Mouse (Mus musculus) spleen, adult 2 months (tissue): ENCODE results near the gene Tigit. TPM values are rescaled to one million over a fixed set of nuclear protein-coding genes. Genes with fewer than 3 reads are reported as not detected.

Source experiments
- DNase-seq, 2 experiments: peaks; one replicate each; pipeline versions ENCODE4 v3.0.0 to v3.0.0-alpha.2; 2012 to 2021; ENCODE audit warnings: low spot score in 2 of 2, low read depth in 1 of 2
- H3K27ac ChIP-seq: fragments of 200-500 bp; 2 replicates; pipeline ENCODE4 v1.5.1; 2012; ENCODE audit warnings: low read length, inconsistent platforms; ENCODE audit not compliant: insufficient read depth
- H3K27me3 ChIP-seq: fragments of 200-500 bp; 2 replicates; pipeline ENCODE4 v1.6.1; 2012; ENCODE audit warnings: mild to moderate bottlenecking, moderate library complexity, low read length, inconsistent platforms; ENCODE audit not compliant: control insufficient read depth, insufficient read depth
- H3K36me3 ChIP-seq: fragments of 200-500 bp; 2 replicates; pipeline ENCODE4 v1.6.1; 2012; ENCODE audit warnings: mild to moderate bottlenecking, low read length, inconsistent platforms; ENCODE audit not compliant: control insufficient read depth, insufficient read depth
- H3K4me1 ChIP-seq: fragments of 200-500 bp; 2 replicates; pipeline ENCODE4 v1.6.1; 2011; ENCODE audit warnings: inconsistent platforms; ENCODE audit not compliant: control insufficient read depth, insufficient read depth, insufficient read length
- H3K4me3 ChIP-seq: fragments of 200-500 bp; 2 replicates; pipeline ENCODE4 v1.5.1; 2011; ENCODE audit warnings: mild to moderate bottlenecking, inconsistent platforms; ENCODE audit not compliant: insufficient read depth, insufficient read length; ENCODE audit errors: extremely low read depth
- CTCF ChIP-seq: fragments of 200-500 bp; IDR thresholded peaks from 2 replicates; pipeline ENCODE4 v1.5.1; 2011; ENCODE audit warnings: mild to moderate bottlenecking, inconsistent platforms; ENCODE audit not compliant: insufficient read depth, insufficient read length, insufficient replicate concordance; ENCODE audit errors: extremely low read depth
- POLR2A ChIP-seq: fragments of 200-500 bp; IDR thresholded peaks from 2 replicates; pipeline ENCODE4 v1.6.1; 2011; ENCODE audit warnings: low read depth, low read length, inconsistent platforms
- WGBS: fragments of 180-500 bp; shearing (Covaris S2); methylation state at CpG from one replicate; pipeline ENCODE4 v1.1.7; 2018; 5-methylcytosine and 5-hydroxymethylcytosine counted together
- polyA plus RNA-seq: library from polyadenylated mRNA; depleted of rRNA; stranded (reverse); fragments of >200 nt; gene quantifications from 2 replicates; pipeline ENCODE4 v1.2.3, GENCODE M21; 2012

Gene Tigit
- polyA plus RNA-seq, 1 experiment, result 5.3 TPM

DNA sequence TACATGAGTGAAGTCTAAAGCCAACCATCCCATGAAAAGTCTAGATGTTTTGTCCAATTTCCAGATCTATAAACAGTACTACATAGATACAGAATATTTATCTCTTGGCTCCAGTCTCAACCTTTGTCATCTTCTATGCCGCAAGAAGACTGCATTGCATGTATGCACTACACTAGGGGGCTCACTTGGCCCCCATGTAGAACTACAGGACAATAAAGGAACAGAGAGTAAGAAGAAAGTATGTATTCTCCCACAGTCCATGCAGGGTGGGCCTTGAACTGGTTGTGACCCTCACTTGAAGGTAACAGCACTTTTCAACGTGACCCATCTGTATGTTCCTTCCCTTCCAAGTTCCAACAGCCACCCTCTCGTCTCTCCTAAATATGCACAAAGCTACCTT, 9.7 kb downstream of the Tigit start:
- no peak overlapping the region for H3K4me3 ChIP-seq
- H3K4me1 ChIP-seq, result peaks cover 12% of the 10 kb centered on the region
- DNase-seq, result no peak
- no peaks in the 10 kb centered on the region for H3K36me3 ChIP-seq
- TF ChIP-seq POLR2A, result no peak
- no peak for TF ChIP-seq CTCF
- no peak overlapping the region for H3K27ac ChIP-seq
- no peaks in the 10 kb centered on the region for H3K27me3 ChIP-seq
- WGBS, result 71% methylated on average over 3 of the region's 3 CpGs

DNA sequence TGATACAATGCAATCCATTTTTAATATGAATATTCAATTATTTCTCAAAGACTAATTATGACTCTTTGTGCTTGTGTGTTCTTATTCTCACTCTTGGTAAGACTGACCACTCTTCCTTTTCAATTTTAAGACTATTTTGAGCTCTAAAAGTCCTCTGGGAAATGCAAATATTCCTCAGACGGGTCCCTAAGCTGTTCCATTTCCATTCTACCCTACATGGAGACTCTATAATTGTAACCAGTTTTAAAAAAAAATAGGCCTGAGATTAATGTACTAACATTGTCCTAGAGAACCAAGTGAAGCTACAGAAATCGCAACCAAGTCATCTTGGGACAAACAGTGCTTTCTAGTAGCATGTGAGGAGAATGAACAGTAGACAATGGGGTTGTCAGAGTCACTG, 10.7 kb downstream of the Tigit start:
- 73% methylated on average over 2 of the region's 2 CpGs for WGBS
- no peaks in the 10 kb centered on the region for H3K36me3 ChIP-seq

DNA sequence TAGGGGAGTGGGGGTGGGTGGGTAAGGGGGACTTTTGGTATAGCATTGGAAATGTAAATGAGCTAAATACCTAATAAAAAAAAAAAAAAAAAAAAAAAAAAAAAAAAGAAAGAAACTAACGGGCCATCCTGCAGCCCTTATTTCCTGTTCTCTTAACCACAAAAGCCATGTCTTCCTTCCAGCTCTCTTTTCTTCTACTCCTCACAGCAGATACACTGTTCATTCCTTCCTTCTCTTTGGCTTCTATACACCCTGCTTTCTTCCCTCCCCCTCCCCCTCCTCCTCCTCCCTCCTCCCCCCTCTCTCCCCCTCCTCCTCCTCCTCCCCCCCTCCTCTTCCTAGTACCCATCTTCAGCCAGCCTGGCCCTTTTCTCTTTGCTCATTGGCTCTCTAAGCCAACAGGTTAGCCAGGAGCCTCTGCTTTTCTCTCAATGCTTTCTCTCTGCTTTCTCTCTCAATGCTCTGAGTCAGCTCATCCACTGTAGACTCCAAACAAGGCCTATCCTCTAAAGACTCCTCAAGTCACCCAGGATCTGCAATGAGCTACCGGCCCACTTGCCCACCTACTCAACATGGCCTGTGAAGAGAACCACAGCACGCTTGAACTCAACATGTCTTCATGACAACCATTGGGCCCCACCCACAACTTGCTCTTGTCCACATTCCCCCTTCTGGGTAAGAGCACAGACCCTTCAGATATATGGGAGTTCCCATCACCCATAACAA, 13.4 kb downstream of the Tigit start:
- H3K4me1 ChIP-seq, result peaks cover 12% of the 10 kb centered on the region
- TF ChIP-seq CTCF (no peak), POLR2A (no peak)
- no peak for DNase-seq
- no peaks in the 10 kb centered on the region for H3K36me3 ChIP-seq
- 63% methylated on average over 3 of the region's 3 CpGs for WGBS
- no peaks in the 10 kb centered on the region for H3K27me3 ChIP-seq
- no peak overlapping the region for H3K4me3 ChIP-seq
- no peak overlapping the region for H3K27ac ChIP-seq

More for the DNA sequence above, 10.7 kb downstream of the Tigit start:
- TF ChIP-seq POLR2A (no peak), CTCF (no peak)
- DNase-seq, result no peak
- Histone ChIP-seq H3K27ac (no peak overlapping the region), H3K27me3 (no peaks in the 10 kb centered on the region), H3K4me1 (peaks cover 12% of the 10 kb centered on the region), H3K4me3 (no peak overlapping the region)

GRCm38 (mm10) chr16:43647641-43648040, 16.3 kb downstream of the Tigit start:
- no peak overlapping the region for H3K4me3 ChIP-seq
- WGBS, result 88% methylated on average over 1 of the region's 1 CpGs
- TF ChIP-seq POLR2A (no peak), CTCF (no peak)
- H3K36me3 ChIP-seq, result no peaks in the 10 kb centered on the region
- H3K4me1 ChIP-seq, result peaks cover 3% of the 10 kb centered on the region; the same call in 1 of the 2 replicates
- no peak for DNase-seq
- H3K27me3 ChIP-seq, result no peaks in the 10 kb centered on the region
- H3K27ac ChIP-seq, result no peak overlapping the region

DNA sequence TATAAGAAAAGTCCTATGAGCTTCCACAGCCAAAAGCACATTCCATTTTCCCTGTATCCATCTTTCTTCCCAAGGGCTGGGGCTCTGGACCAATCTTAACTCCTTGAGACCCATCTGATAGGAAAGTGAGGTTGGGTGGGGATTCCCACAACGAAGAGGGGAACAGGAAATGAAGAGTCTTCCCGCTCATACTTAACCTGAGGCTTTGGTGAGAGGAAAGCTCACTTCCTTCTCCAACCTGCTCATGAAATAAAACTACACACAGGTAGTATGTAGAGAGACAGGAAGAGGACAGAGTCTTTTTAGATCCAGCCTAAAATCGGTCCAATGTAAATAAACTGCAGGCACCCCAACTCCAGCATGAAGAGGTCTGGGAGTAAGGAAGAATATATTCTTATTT, 17.0 kb downstream of the Tigit start:
- WGBS, result 46% methylated on average over 3 of the region's 3 CpGs
- H3K36me3 ChIP-seq, result no peaks in the 10 kb centered on the region

GRCm38 (mm10) chr16:43645879-43646278, 18.1 kb downstream of the Tigit start:
- TF ChIP-seq CTCF, result no peak
- TF ChIP-seq POLR2A, result no peak
- no peaks in the 10 kb centered on the region for H3K27me3 ChIP-seq
- DNase-seq, result no peak
- no peaks in the 10 kb centered on the region for H3K36me3 ChIP-seq
- 92% methylated on average over 4 of the region's 4 CpGs for WGBS
- H3K4me3 ChIP-seq, result no peak overlapping the region
- H3K27ac ChIP-seq, result no peak overlapping the region
- peaks cover 3% of the 10 kb centered on the region; the same call in 1 of the 2 replicates for H3K4me1 ChIP-seq

More for the DNA sequence above, 17.0 kb downstream of the Tigit start:
- Histone ChIP-seq H3K4me3 (no peak overlapping the region), H3K4me1 (peaks cover 3% of the 10 kb centered on the region; the same call in 1 of the 2 replicates), H3K27me3 (no peaks in the 10 kb centered on the region), H3K27ac (no peak overlapping the region)
- TF ChIP-seq CTCF (no peak), POLR2A (no peak)
- DNase-seq, result no peak

- no peak for DNase-seq
- WGBS, result 88% methylated on average over 8 of the region's 8 CpGs
Observed at GRCm38 (mm10) chr16:43641230-43641629, 22.7 kb downstream of the Tigit start.

More at GRCm38 (mm10) chr16:43641230-43641629, 22.7 kb downstream of the Tigit start:
- no peaks in the 10 kb centered on the region for H3K4me1 ChIP-seq
- H3K27me3 ChIP-seq, result no peaks in the 10 kb centered on the region
- no peak overlapping the region for H3K4me3 ChIP-seq
- no peaks in the 10 kb centered on the region for H3K36me3 ChIP-seq
- H3K27ac ChIP-seq, result no peak overlapping the region
- TF ChIP-seq POLR2A (no peak), CTCF (no peak)
